Mouse (Mus musculus) gastrocnemius, postnatal 36 days (tissue): ENCODE measurements around the gene Ppp1r1c. TPM values are rescaled to one million over a fixed set of nuclear protein-coding genes. Genes with fewer than 3 reads are reported as not detected.

ENCODE experiments used
- DNase-seq, 2 experiments: peaks; one replicate each; pipeline ENCODE4 v3.0.0; 2022
- intact Hi-C: fragments of 180-260 bp; cut with DNase I; formaldehyde crosslinking; loops from one replicate; pipeline ENCODE4 v1.15.1; 2025
- total RNA-seq, 2 experiments: library from RNA; stranded (reverse); gene quantifications; 2 replicates each; pipeline ENCODE4 v1.2.3; 2021

Ppp1r1c gene
- total RNA-seq, 2 experiments from 2014 or later: not detected

GRCm38 (mm10) chr2:79738958-79739357 lies 31.4 kb downstream of the Ppp1r1c start:
- no peak for DNase-seq
- intact Hi-C loops: no loop called here

GRCm38 (mm10) chr2:79741966-79742365 lies 34.4 kb downstream of the Ppp1r1c start:
- intact Hi-C loops: no loop called here
- DNase-seq: no peak

- intact Hi-C loops: no loop called here
- DNase-seq: no peak
These were observed 36.6 kb downstream of the Ppp1r1c start for GRCm38 (mm10) chr2:79744164-79744563.

GRCm38 (mm10) chr2:79751685-79752084 lies 44.1 kb downstream of the Ppp1r1c start:
- intact Hi-C loops: loop anchor here (5.0 kb wide), 1 partner anchor 39 kb away; no protein-coding TSS in a partner anchor
- DNase-seq: no peak

GRCm38 (mm10) chr2:79760018-79760417 lies 52.4 kb downstream of the Ppp1r1c start:
- no peak for DNase-seq
- intact Hi-C loops: no loop called here

- intact Hi-C loops: no loop called here
- DNase-seq: no peak
These were observed 55.3 kb downstream of the Ppp1r1c start for GRCm38 (mm10) chr2:79762723-79763388.

GRCm38 (mm10) chr2:79765032-79765431 lies 57.5 kb downstream of the Ppp1r1c start:
- no peak for DNase-seq
- intact Hi-C loops: no loop called here

GRCm38 (mm10) chr2:79765723-79766122 lies 58.1 kb downstream of the Ppp1r1c start:
- no peak for DNase-seq
- intact Hi-C loops: no loop called here

- intact Hi-C loops: no loop called here
- DNase-seq: no peak
These were observed 61.0 kb downstream of the Ppp1r1c start for GRCm38 (mm10) chr2:79768625-79769024.

- DNase-seq: no peak
- intact Hi-C loops: loop anchor here (10.0 kb wide), 1 partner anchor 126 kb away; no protein-coding TSS in a partner anchor
These were observed 62.7 kb downstream of the Ppp1r1c start for GRCm38 (mm10) chr2:79770307-79770706.

- intact Hi-C loops: loop anchor here (2.0 to 10.0 kb wide), 2 partner anchors 130 to 264 kb away; no protein-coding TSS in a partner anchor
- peak in 1 of 2 experiments; percentile 57 for DNase-seq
These were observed 66.8 kb downstream of the Ppp1r1c start for GRCm38 (mm10) chr2:79774372-79774771.

- intact Hi-C loops: loop anchor here (10.0 kb wide), 1 partner anchor 133 kb away; no protein-coding TSS in a partner anchor
- DNase-seq: no peak
These were observed 70.2 kb downstream of the Ppp1r1c start for GRCm38 (mm10) chr2:79777801-79778200.

- intact Hi-C loops: no loop called here
- no peak for DNase-seq
These were observed 73.2 kb downstream of the Ppp1r1c start for GRCm38 (mm10) chr2:79780772-79781171.

GRCm38 (mm10) chr2:79785541-79786134 lies 78.1 kb downstream of the Ppp1r1c start:
- intact Hi-C loops: no loop called here

GRCm38 (mm10) chr2:79786467-79786866 lies 78.9 kb downstream of the Ppp1r1c start:
- intact Hi-C loops: no loop called here
- no peak for DNase-seq

More at GRCm38 (mm10) chr2:79785541-79786134, 78.1 kb downstream of the Ppp1r1c start:
- DNase-seq: no peak

- intact Hi-C loops: no loop called here
- DNase-seq: no peak
These were observed 85.6 kb downstream of the Ppp1r1c start for GRCm38 (mm10) chr2:79793186-79793585.

- intact Hi-C loops: no loop called here
- no peak for DNase-seq
These were observed 89.9 kb downstream of the Ppp1r1c start for GRCm38 (mm10) chr2:79797444-79797843.

GRCm38 (mm10) chr2:79798627-79799026 lies 91.0 kb downstream of the Ppp1r1c start:
- DNase-seq: no peak
- intact Hi-C loops: no loop called here

- no peak for DNase-seq
- intact Hi-C loops: no loop called here
These were observed 108.3 kb downstream of the Ppp1r1c start for GRCm38 (mm10) chr2:79815708-79816484.

GRCm38 (mm10) chr2:79819543-79819942 lies 112.0 kb downstream of the Ppp1r1c start:
- no peak for DNase-seq
- intact Hi-C loops: no loop called here

GRCm38 (mm10) chr2:79825853-79826252 lies 118.3 kb downstream of the Ppp1r1c start:
- intact Hi-C loops: no loop called here
- no peak for DNase-seq
